Mouse (Mus musculus): Measurements from ENCODE around the gene Isg20l2. TPM values are rescaled to one million over a fixed set of nuclear protein-coding genes. Genes with fewer than 3 reads are reported as not detected.

Isg20l2 gene
- total RNA-seq, 1 experiment from 2014 or later: 23.4 TPM

DNA sequence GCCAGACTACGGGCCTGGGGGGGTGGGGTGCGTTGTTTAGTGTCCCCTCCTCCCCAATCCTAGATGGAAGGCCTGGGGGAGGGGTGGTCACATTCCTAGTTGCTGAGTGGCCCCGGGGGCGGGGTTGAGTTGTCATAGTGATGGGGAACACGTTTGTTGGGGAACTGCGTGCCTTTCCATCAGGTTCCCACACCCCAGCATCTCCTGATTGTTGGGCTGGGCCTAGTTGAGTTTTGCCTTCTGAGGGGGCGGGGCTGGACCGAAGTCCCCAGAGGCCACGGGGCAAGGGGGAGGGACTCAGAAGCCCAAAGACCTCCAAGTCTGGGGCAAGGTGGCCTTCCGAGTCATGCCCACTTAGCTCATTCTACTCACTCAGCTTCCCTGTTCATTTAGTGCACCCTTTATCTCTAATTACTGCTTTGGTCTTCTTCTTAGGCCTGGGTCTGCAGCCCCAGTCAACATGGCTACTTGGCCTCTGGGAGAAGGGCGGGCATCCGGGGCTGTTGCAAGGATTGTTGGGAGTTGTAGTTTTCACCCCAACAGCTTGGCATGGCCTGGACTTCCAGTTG, 19.5 kb upstream of the Isg20l2 start:
- peak; percentile 92 for DNase-seq

GRCm38 (mm10) chr3:87913491-87913890, 16.6 kb upstream of the Isg20l2 start:
- DNase-seq: no peak

- no peak for DNase-seq
Observed at GRCm38 (mm10) chr3:87913891-87914290, 16.2 kb upstream of the Isg20l2 start.

DNA sequence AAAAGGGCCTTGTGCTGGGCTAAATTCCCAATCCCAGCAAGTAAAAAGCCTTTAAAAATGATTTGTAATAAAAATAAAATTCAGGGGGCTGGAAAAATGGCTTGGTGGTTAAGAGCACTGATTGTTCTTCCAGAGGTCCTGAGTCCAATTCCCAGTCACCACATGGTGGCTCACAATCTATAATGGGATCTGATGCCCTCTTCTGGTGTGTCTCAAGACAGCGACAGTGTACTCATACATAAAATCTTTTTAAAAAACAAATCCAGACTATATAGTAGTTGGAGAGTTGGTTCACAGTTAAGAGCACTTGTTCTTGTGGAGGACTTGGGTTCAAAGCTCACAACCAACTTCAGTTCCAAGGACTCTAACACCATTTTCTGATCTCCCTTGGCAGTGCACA, 13.1 kb upstream of the Isg20l2 start:
- no peak for DNase-seq

GRCm38 (mm10) chr3:87918551-87918950, 11.6 kb upstream of the Isg20l2 start:
- no peak for DNase-seq

GRCm38 (mm10) chr3:87919336-87920108, 10.6 kb upstream of the Isg20l2 start, which contains the start of gene Mrpl24:
Gene Mrpl24, plus strand, starts transcription at chr3:87919506.
- peak; percentile 86 for DNase-seq

DNA sequence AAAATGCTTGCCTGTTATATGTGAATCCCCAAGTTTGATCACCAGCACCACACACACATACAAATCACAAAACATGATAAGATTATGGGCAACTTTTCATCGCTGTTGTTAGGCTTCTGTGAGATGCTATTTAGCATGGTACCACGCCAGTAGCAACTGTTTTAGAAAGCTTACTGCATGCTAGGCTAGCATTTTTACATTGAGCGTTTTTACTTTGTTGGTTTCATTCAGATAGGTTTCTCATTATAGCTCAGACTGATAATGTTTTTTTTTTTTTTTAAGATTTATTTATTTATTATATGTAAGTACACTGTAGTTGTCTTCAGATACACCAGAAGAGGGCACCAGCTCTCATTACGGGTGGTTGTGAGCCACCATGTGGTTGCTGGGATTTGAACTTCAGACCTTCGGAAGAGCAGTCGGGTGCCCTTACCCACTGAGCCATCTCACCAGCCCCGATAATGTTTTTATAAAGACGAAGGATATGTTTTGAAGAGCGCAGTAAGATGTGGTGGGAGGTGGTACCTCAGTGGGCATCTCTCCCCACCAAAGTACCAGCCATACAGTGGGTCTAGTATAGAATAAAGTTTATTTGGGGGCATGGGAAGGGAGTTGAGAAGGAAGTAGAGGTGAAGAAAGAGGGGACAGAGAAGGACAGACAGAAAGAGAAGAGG, 9.7 kb upstream of the Isg20l2 start:
- no peak for DNase-seq

DNA sequence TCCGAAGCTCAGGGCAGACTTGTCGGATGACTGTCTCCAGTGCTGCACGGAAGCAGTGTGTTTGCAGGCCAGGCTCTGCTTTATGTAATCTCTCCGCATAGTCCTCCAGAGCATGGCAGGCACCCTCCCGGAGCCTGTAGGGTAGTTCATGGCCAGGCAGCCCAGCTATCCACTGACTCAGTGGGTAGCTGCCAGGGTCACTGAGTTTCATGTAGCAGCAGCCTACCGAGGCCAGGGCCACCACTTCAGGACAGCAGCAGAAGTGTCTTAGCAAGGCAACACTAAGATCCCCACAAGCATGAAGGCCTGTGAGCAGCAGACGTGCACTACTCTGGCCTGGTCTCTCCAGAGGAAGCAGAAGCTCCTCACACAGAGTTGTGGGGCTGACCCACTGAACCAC, 5.1 kb upstream of the Isg20l2 start:
- DNase-seq: peak; percentile 65

DNA sequence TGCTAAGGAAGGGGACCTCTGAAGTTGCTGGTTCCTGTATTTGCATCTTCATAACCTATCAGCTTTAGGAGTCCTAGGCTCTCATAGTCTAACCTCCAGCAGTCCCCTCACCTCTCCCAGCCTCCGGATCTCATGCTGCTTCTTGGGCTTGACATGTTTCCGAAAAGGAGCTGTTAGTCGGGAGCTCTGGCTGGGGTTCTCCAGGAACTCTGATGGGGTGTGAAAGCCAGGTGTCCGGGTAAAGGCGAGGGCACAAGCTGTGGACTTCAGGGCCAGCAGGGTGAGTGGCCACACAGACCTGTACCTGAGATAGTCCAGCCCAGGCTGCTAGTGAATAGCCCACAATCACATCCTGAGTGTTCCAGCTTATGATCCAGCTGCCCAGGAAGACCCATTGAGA, 2.7 kb upstream of the Isg20l2 start:
- no peak for DNase-seq

GRCm38 (mm10) chr3:87929341-87930077, 605 bp upstream of the Isg20l2 start:
- DNase-seq: no peak

- DNase-seq: no peak
Observed at GRCm38 (mm10) chr3:87934026-87934425, 3.9 kb downstream of the Isg20l2 start.

- DNase-seq: no peak
Observed at GRCm38 (mm10) chr3:87934501-87934900, 4.4 kb downstream of the Isg20l2 start.

GRCm38 (mm10) chr3:87935201-87935600, 5.1 kb downstream of the Isg20l2 start:
- DNase-seq: no peak

DNA sequence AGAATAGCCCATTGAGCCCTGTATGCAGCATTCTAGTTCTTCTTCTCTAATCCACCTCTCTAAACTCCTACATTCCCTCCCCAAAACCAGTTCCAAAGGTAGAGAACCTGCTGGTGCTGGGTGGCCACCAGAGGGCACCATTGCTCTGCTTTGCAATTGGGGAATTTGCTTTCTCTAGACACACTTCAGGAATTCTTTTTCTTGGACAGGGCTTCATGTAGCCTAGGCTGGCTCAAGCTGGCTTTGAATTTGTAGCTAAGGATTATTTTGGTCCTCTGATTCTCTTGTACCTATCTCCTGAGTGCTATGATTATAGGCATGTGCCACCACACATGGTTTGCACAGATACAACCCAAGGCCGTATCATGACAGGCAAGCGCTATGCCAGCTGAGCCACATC, 5.7 kb downstream of the Isg20l2 start:
- peak; percentile 90 for DNase-seq

GRCm38 (mm10) chr3:87940611-87941010, 10.5 kb downstream of the Isg20l2 start:
- DNase-seq: no peak

GRCm38 (mm10) chr3:87942471-87942870, 12.4 kb downstream of the Isg20l2 start:
- no peak for DNase-seq

DNA sequence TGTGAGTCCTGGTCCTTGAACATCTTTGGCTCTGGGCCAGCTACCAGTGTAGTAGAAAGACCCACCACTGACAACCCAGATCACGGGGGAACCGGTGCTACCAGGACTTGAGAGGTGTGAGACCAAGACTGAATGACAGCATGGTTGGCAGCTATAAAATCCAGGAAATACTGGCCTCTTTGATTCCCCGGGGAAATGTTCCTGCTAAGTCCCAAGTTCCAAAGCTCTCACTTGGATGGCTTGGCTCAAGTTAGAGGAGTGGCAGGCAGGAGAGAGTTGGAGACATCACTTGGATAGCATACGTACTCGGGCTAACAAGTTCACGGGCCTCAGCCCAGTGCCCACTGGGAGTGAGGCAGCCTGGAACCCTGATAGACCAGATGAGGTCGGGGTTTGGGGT, 13.5 kb downstream of the Isg20l2 start:
- DNase-seq: no peak

DNA sequence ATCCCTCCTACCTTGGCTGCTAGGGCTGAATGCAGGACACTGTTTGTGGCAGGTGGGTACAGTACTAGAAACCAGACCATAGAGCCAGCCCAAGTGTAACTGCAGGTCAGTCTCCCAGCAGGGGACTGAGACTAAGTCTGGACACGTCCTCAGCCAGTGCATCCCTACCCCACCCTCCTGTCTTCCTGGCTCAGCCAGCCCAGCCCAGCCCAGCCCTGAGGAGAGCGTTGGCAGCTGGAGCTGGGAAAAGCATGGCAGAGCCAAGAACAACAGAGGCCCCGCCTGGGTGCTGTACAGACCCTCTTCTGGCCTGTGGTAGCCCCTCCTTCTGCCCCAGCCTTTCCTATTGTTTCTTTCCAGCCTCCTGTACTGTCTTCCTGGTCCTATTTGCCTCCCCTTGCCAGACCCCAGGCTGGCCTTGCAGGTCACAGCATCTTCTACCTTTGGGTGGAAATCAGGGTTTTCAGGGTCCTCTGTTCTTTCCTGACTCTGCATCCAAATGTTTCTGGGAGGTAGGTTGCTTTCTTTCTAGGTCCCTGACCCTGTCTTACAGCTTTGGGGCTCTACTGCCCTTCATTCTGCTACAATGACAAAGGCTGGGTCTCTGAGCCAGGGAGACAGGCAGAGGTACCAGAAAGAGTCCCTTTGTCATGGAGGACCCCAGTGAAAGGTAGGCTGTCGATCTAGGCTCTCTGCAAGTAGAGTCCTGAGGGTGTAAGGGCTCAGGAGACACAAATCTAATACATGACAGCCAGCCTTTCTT, 14.9 kb downstream of the Isg20l2 start:
- DNase-seq: no peak

DNA sequence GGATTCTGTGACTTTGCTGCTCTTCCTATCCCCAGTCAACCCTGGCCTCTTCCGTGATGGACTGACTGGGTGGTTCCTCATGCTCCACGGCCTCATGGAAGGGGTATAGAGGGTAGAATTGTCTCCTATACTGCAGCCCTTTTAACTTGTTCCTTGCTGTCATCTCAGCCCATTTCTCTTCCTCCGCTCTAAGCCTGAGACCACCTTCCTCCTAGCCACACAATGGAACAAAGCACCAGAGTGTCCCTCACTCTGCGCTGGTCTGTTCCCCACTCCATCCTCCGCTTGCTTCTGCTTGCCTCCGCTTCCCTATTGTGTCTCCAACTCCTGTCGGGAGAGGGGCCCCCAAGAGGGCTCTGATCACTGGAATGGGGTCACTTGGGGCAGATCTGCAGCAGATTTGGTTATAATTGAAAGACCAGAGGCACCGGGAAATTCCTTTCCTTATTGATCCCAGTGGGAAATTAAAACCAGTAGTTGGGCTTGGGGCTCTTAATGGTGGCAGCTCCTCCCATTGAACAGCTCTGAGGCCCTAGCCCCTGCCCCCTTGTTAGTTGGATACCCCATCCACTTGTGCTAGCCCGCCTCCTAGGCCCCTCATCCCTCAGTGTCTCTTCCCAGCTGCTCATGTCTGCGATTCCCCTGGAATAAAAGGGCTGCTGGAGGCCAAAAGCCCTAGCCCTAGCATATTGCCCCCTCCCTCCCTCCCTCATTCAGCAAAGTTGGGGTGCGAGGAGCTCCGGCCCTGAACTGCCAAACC, 15.8 kb downstream of the Isg20l2 start:
- no peak for DNase-seq

DNA sequence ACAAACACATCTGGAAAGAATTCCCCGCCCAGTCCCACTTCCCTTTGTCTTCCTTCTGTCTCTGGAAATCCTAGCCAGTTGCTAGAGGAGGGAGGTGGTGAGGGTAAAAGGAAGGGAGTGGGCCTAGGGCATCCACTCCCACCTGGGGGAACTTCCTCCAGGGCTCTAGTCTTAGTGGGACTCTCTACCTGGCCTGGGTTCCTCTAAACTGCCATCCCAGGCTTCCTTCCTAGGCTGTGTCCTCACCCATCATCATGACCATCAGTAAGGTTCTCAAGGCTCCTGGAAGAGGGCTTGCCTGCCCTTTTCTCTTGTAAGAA, 16.4 kb downstream of the Isg20l2 start:
- DNase-seq: no peak

DNA sequence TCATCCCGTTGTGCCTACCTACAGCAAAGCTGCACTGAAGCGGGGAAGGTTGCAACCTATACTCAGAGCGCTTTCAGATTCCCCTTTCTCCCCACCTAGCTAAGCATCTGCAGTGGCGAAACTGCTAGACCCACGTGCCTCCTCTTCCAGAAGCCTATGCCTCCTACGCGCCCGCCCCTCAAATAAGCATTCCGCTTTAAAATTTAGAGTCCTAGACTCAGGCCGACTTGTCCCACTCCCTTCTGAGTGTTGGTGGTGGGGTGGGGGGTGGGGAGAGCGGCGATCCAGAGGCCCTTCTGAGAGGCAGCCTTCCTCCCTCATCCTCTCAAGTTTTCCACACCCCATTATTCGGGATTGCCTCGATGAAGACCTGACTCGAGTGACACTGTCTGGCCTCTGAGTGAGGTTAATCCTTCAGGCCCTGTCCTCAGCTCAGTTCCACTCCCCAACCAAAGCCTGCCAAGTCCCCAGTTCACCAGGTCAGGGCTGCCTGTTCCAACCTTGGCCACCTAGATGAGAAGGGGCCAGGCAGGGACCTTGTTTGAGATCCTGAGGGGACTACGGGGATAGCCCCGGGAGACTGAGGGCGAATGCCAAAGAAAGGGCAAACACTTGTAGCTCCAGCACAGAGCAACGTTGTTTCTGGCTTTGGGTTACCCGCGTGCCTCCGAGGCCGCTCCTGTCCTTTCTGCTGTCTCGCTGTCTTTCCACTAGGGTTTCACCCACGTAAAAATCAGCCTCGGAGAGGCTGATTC, 17.1 kb downstream of the Isg20l2 start:
- no peak for DNase-seq
